Mouse (Mus musculus): Measurements from ENCODE around the gene Slc39a3. TPM values are rescaled to one million over a fixed set of nuclear protein-coding genes. Genes with fewer than 3 reads are reported as not detected.
"Not testable (repeated sequence)": the region's sequence is repeated elsewhere in the genome, so short reads cannot be mapped to it uniquely, and the experiment has no call there.

The Slc39a3 gene
- polyA plus RNA-seq, 1 experiment from 2014 or later: 13.1 TPM

DNA sequence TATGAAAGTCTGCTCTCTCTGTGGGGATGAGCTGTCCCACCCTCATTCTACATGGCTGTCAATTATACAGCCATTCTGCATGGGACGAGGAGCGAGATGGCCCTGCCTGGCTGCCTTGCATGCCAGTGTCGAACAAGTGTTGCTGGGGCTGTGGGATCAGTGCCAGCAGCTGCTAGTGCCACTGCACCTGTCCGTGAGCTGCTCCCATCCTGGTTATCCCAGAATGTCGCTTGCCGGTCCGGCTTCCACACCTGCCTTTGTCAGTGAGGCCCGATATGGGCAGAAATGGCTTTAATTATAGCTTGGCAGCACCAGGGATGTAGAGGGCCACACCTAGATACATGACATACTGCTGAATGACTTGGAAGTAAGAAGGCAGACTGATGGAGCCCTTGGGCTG is 35.1 kb upstream of the Slc39a3 start:
- no peak overlapping the region for H3K4me2 ChIP-seq (ENCODE audit: low read length)
- H3K4me3 ChIP-seq (ENCODE audit: low read depth, low read length): no peak overlapping the region
- H3K4me1 ChIP-seq (replicated peaks; ENCODE audit: control insufficient read depth, insufficient read depth, low read length): peaks cover 9% of the 10 kb centered on the region
- no peak overlapping the region for H3K27ac ChIP-seq (ENCODE audit: low read depth)
- ATAC-seq (replicated peaks; ENCODE audit: low FRiP score, low TSS enrichment, low read depth) (no peak), DNase-seq (ENCODE audit: low spot score) (no peak)
- H3K27me3 ChIP-seq (replicated peaks; ENCODE audit: control insufficient read depth, insufficient read depth, low read length): no peaks in the 10 kb centered on the region
- H3K9me3 ChIP-seq (ENCODE audit: control insufficient read depth, low read length): no peaks in the 10 kb centered on the region
- H3K36me3 ChIP-seq (ENCODE audit: control insufficient read depth, insufficient read depth, low read length): peaks cover 37% of the 10 kb centered on the region
- 96% methylated on average over 8 of the region's 8 CpGs for WGBS
- no peak overlapping the region for H3K9ac ChIP-seq (ENCODE audit: low read length)

DNA sequence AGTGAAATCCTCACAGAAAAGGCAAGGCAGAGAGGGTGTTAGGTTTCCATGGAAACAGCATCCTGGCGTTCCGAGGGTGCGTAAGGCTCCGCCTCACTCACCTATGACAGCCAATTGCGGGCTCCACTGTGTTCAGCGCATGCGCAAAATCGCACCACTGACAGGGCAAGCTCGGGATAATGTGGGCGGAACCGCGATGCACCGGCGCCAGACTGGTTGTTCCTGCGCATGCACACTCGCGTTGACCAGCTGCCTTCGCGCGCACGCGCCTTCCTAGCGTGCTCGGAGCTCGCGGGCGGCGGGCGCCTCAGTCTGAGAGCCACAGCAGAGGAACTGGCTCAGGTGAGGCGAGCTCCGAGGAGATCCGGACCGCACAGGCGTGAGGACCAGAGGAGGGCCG is 32.6 kb upstream of the Slc39a3 start, which contains the start of gene Thop1:
Thop1 (plus strand) TSS at position 200 of the 400 bp plus-strand sequence.
- under 1% methylated on average over 35 of the region's 35 CpGs for WGBS

DNA sequence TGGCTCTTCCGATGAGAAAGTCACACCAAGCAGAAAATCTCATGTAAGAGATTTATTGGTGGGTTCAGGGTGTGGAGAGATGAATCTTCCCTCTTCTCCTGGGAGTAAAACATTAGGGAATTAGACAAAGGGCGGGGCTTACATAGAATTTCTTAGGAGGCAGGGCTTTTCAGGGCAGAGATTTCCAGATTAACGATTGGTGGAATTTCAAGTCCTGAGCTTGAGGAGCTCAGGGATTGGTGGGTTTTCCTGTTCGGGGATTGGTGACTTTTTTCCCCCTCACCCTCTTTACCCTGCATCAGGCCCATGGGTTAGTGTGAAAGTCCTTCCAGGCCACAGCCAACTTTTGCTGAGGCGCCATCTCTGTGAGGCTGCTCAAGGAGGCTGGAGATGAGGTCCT is 31.5 kb upstream of the Slc39a3 start:
- Histone ChIP-seq H3K4me3 (ENCODE audit: low read depth, low read length) (no peak overlapping the region), H3K9me3 (ENCODE audit: control insufficient read depth, low read length) (no peaks in the 10 kb centered on the region), H3K36me3 (ENCODE audit: control insufficient read depth, insufficient read depth, low read length) (peaks cover 11% of the 10 kb centered on the region), H3K9ac (ENCODE audit: low read length) (no peak overlapping the region), H3K4me1 (replicated peaks; ENCODE audit: control insufficient read depth, insufficient read depth, low read length) (peaks cover 9% of the 10 kb centered on the region), H3K4me2 (ENCODE audit: low read length) (no peak overlapping the region), H3K27me3 (replicated peaks; ENCODE audit: control insufficient read depth, insufficient read depth, low read length) (no peaks in the 10 kb centered on the region), H3K27ac (ENCODE audit: low read depth) (no peak overlapping the region)
- DNase-seq (ENCODE audit: low spot score): no peak
- ATAC-seq (replicated peaks; ENCODE audit: low FRiP score, low TSS enrichment, low read depth): no peak
- WGBS: 66% methylated on average over 5 of the region's 5 CpGs

More for the DNA sequence above, 32.6 kb upstream of the Slc39a3 start, which contains the start of gene Thop1:
- peak within 1 kb of the TSS; percentile 85 for H3K9ac ChIP-seq (ENCODE audit: low read length)
- peak within 1 kb of the TSS; percentile 79 for H3K4me3 ChIP-seq (ENCODE audit: low read depth, low read length)
- no peak within 1 kb of the TSS for H3K27ac ChIP-seq (ENCODE audit: low read depth)
- ATAC-seq (replicated peaks; ENCODE audit: low FRiP score, low TSS enrichment, low read depth) (peak; percentile 96), DNase-seq (ENCODE audit: low spot score) (peak; percentile 94)
- H3K4me2 ChIP-seq (ENCODE audit: low read length): peak within 1 kb of the TSS; percentile 92
- H3K27me3 ChIP-seq (replicated peaks; ENCODE audit: control insufficient read depth, insufficient read depth, low read length): no peaks in the 10 kb centered on the region
- H3K36me3 ChIP-seq (ENCODE audit: control insufficient read depth, insufficient read depth, low read length): peaks cover 22% of the 10 kb centered on the region
- H3K9me3 ChIP-seq (ENCODE audit: control insufficient read depth, low read length): no peaks in the 10 kb centered on the region
- H3K4me1 ChIP-seq (replicated peaks; ENCODE audit: control insufficient read depth, insufficient read depth, low read length): peaks cover 9% of the 10 kb centered on the region

DNA sequence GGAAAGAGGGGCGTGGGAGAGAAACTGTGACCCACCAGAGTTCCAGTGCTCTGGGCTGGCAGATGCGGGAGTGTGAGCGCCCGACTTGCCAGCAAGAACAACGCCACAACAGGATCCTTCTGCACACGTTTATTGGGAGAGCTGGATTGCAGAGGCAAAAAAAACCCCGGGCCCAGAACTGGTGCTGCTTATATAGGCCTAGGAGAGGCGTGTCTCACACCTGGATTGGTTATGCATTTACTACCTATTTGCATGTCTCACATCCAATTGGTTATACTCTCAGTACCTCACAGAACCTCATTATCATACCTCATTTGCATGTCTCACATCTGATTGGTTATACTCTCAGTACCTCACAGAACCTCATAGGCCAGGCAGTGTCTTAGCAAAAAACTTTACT is 27.3 kb upstream of the Slc39a3 start:
- not testable (repeated sequence) for H3K9me3 ChIP-seq (ENCODE audit: control insufficient read depth, low read length); H3K36me3 ChIP-seq (ENCODE audit: control insufficient read depth, insufficient read depth, low read length); H3K27ac ChIP-seq (ENCODE audit: low read depth); H3K4me1 ChIP-seq (replicated peaks; ENCODE audit: control insufficient read depth, insufficient read depth, low read length); H3K27me3 ChIP-seq (replicated peaks; ENCODE audit: control insufficient read depth, insufficient read depth, low read length); DNase-seq (ENCODE audit: low spot score); H3K9ac ChIP-seq (ENCODE audit: low read length); ATAC-seq (replicated peaks; ENCODE audit: low FRiP score, low TSS enrichment, low read depth); H3K4me3 ChIP-seq (ENCODE audit: low read depth, low read length); H3K4me2 ChIP-seq (ENCODE audit: low read length)
- 87% methylated on average over 8 of the region's 8 CpGs for WGBS

DNA sequence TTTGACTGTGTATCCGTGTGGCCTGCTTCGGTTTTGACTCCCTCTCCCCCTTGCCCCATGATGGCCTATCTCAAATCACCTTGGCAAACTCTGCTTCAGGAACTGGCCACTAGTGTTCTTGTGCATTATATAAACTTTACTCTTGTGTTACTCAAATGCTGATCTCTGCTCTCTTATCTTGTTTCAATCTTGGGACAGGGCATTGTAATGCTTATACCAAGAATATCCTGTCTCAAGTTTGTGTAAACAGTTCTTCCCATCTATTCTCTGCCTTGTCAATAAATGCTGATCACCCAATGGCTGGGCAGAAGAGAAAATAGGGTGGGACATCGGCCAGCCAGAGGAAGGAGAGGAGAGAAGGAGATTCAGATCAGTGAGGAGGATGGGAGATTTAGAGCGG is 25.5 kb upstream of the Slc39a3 start:
- 56% methylated on average over 4 of the region's 4 CpGs for WGBS
- H3K36me3 ChIP-seq (ENCODE audit: control insufficient read depth, insufficient read depth, low read length): no peaks in the 10 kb centered on the region
- H3K4me1 ChIP-seq (replicated peaks; ENCODE audit: control insufficient read depth, insufficient read depth, low read length): peaks cover 13% of the 10 kb centered on the region
- H3K27me3 ChIP-seq (replicated peaks; ENCODE audit: control insufficient read depth, insufficient read depth, low read length): no peaks in the 10 kb centered on the region
- DNase-seq (ENCODE audit: low spot score): no peak
- no peak overlapping the region for H3K27ac ChIP-seq (ENCODE audit: low read depth)
- H3K9ac ChIP-seq (ENCODE audit: low read length): no peak overlapping the region
- H3K4me3 ChIP-seq (ENCODE audit: low read depth, low read length): no peak overlapping the region
- H3K9me3 ChIP-seq (ENCODE audit: control insufficient read depth, low read length): no peaks in the 10 kb centered on the region
- no peak overlapping the region for H3K4me2 ChIP-seq (ENCODE audit: low read length)
- ATAC-seq (replicated peaks; ENCODE audit: low FRiP score, low TSS enrichment, low read depth): no peak

DNA sequence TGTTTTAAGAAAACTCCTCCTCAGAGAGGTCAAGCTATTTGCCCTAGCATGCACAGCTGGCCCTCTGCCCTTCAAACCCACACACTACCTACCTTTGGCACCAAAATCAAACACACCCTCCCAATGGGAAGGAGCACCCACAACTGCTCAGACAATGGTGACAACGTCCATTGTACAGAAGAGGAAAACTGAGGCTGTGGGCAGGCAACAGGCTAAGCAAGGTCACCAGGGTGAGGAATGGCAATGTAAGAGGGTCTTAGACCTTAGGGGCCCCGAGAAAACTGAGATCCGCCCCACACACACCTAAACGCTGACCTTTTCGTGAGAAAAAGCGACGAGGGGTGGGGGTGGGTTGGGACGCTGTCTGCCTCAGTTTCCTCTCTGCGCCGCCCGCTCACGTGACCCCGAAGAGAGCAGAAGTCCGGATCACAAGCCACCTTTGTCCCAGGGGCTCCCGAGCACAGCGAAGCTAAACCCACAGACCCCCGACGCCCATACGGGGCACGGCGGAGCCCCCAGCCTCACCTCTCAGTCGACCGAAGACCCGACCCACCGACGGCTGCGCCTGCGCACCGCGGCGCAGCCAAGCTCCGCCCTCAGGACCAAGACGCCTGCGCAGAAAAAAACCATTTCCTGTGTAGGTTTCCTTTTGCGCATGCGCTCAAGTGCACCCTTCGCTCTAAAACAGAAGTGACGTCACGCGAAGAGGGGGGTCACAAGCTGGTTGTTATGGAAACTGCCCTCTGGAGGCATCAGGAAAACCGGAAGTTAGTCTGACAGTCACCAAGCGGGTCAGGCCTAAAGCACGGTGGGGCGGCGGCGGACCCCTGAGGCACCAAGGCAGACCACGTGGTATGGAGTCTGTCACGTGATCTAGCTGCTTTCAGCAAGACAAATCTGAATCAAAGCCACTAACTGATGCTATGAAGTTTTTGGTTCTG is 22.6 kb upstream of the Slc39a3 start, which contains the start of gene Sgta:
Sgta (minus strand) TSS at position 579 of the 941 bp plus-strand sequence.
- H3K4me1 ChIP-seq (replicated peaks; ENCODE audit: control insufficient read depth, insufficient read depth, low read length): peaks cover 13% of the 10 kb centered on the region
- H3K36me3 ChIP-seq (ENCODE audit: control insufficient read depth, insufficient read depth, low read length): no peaks in the 10 kb centered on the region
- DNase-seq (ENCODE audit: low spot score) (peak; percentile 99), ATAC-seq (replicated peaks; ENCODE audit: low FRiP score, low TSS enrichment, low read depth) (peak; percentile 96)
- no peaks in the 10 kb centered on the region for H3K27me3 ChIP-seq (replicated peaks; ENCODE audit: control insufficient read depth, insufficient read depth, low read length)
- peak within 1 kb of the TSS; percentile 87 for H3K4me2 ChIP-seq (ENCODE audit: low read length)
- H3K27ac ChIP-seq (ENCODE audit: low read depth): peak within 1 kb of the TSS; percentile 38
- peak within 1 kb of the TSS; percentile 90 for H3K4me3 ChIP-seq (ENCODE audit: low read depth, low read length)
- H3K9ac ChIP-seq (ENCODE audit: low read length): peak within 1 kb of the TSS; percentile 82
- WGBS: under 1% methylated on average over 48 of the region's 48 CpGs
- H3K9me3 ChIP-seq (ENCODE audit: control insufficient read depth, low read length): no peaks in the 10 kb centered on the region

DNA sequence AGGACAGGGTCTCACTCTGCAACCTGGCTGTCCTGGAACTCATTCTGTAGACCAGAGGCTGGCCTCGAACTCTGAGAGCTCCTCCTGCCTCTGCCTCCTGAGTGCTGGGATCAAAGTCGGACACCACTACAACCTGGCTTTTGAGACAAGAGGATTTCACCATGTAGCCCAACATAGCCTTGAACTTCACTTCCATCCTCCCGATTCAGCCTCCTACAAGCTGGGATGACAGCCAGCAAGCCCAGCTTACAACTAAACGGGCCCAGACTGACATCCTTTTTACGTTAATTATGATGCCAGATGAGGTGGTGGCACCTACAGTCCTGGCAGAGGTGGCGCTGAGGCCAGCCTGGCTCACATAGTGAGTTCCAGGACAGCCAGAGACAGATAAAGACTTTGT is 21.7 kb upstream of the Slc39a3 start:
- WGBS: 87% methylated on average over 6 of the region's 6 CpGs
- H3K4me1 ChIP-seq (replicated peaks; ENCODE audit: control insufficient read depth, insufficient read depth, low read length): peaks cover 13% of the 10 kb centered on the region
- peak overlapping the region; percentile 82 for H3K9ac ChIP-seq (ENCODE audit: low read length)

DNA sequence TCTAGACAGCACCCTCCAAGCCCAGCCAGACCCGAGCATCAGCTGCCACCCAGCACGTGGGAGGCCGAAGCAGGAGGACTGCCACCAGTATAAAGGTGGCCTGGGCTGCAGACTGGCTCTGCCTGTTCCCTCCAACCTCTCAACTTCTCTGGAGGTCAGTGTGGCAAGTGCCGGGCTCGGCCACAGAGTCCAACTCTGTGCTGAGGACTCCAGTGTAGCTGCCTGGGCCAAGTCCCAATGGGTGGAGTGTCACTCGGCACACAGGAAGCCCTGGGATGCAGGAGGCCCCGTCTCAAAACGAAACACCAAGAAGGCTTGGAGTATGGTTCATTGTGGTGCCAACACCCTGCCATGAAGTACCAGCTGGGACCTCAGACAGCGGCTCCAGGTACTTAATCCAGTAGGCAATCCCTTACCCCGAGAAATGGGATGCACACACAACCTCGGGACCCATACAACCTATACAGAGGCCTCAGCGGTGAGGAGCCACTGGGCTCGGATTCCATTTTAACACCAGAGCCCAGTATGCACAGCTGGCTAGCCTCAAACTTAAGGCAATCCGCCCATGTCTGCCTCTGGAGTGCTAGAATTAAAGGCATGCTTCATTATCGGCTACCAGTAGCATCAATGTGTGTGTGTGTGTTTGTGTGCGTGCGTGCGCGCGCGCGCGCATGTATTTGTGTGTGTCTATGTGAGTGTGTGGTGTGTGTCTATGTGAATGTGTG is 20.3 kb upstream of the Slc39a3 start:
- no peak for ATAC-seq (replicated peaks; ENCODE audit: low FRiP score, low TSS enrichment, low read depth)
- no peak overlapping the region for H3K9ac ChIP-seq (ENCODE audit: low read length)

More for the DNA sequence above, 21.7 kb upstream of the Slc39a3 start:
- Histone ChIP-seq H3K4me2 (ENCODE audit: low read length) (peak overlapping the region; percentile 87), H3K27ac (ENCODE audit: low read depth) (no peak overlapping the region), H3K9me3 (ENCODE audit: control insufficient read depth, low read length) (no peaks in the 10 kb centered on the region), H3K4me3 (ENCODE audit: low read depth, low read length) (peak overlapping the region; percentile 90), H3K36me3 (ENCODE audit: control insufficient read depth, insufficient read depth, low read length) (no peaks in the 10 kb centered on the region), H3K27me3 (replicated peaks; ENCODE audit: control insufficient read depth, insufficient read depth, low read length) (no peaks in the 10 kb centered on the region)
- ATAC-seq (replicated peaks; ENCODE audit: low FRiP score, low TSS enrichment, low read depth) (no peak), DNase-seq (ENCODE audit: low spot score) (no peak)

More for the DNA sequence above, 20.3 kb upstream of the Slc39a3 start:
- H3K4me1 ChIP-seq (replicated peaks; ENCODE audit: control insufficient read depth, insufficient read depth, low read length): peaks cover 13% of the 10 kb centered on the region
- H3K4me2 ChIP-seq (ENCODE audit: low read length): no peak overlapping the region
- H3K36me3 ChIP-seq (ENCODE audit: control insufficient read depth, insufficient read depth, low read length): 0 out of 2 replicates have a peak, but pooled peaks cover under 1% of the 10 kb centered on the region
- no peaks in the 10 kb centered on the region for H3K9me3 ChIP-seq (ENCODE audit: control insufficient read depth, low read length)
- H3K27me3 ChIP-seq (replicated peaks; ENCODE audit: control insufficient read depth, insufficient read depth, low read length): no peaks in the 10 kb centered on the region
- no peak overlapping the region for H3K27ac ChIP-seq (ENCODE audit: low read depth)
- WGBS: 93% methylated on average over 23 of the region's 23 CpGs
- no peak overlapping the region for H3K4me3 ChIP-seq (ENCODE audit: low read depth, low read length)
- no peak for DNase-seq (ENCODE audit: low spot score)
